Mouse (Mus musculus) C2C12 (cell line): ENCODE data around the gene Akip1.

Experiments
- CTCF ChIP-seq: IDR thresholded peaks from one replicate; pipeline ENCODE4 v1.5.1; 2011; ENCODE audit not compliant: control insufficient read depth, insufficient read depth, insufficient read length
- MYOD1 ChIP-seq: IDR thresholded peaks from one replicate; pipeline ENCODE4 v1.6.1; 2011; ENCODE audit warnings: low read depth; ENCODE audit not compliant: control insufficient read depth, insufficient read length

DNA sequence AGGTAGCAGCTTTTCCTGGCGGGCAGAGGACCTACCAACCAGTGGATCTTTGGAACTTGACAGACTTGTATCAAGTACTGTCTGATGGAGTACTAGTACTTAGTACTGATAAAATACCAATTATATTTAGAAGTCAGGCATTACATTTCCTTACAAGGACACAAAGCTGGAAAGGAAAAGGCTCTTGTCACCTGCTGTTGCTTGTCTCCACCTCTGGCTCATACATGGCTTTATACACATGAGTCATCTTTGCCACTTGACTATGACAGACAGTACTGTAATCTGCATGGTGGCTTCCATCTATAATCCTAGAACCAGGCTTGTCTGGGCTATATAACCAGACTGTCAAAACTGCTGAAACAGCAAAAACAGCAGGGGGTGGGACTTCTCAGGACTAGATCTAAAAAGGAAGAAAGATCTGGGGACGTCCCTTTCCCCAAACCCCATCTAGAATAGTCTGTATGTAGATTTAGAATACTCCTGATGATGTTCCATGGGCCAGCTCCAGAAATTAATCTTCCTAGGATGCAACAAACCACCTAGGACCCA is 10.0 kb downstream of the Akip1 start:
- no peak for TF ChIP-seq CTCF
- peak; percentile 75 for TF ChIP-seq MYOD1
